Mouse (Mus musculus) G1E (cell line): ENCODE measurements around the gene Exd2. TPM values are rescaled to one million over a fixed set of nuclear protein-coding genes. Genes with fewer than 3 reads are reported as not detected.
A peak's percentile ranks its signal among the peaks of the same experiment; 100 is the strongest.

ENCODE experiments used
- ATAC-seq: 2 replicates; pipeline ENCODE4 v1.8.0; 2016; ENCODE audit warnings: mild to moderate bottlenecking; ENCODE audit not compliant: insufficient number of reproducible peaks, poor library complexity, low FRiP score, severe bottlenecking; ENCODE audit errors: extremely low read depth
- DNase-seq: peaks from one replicate; pipeline ENCODE4 v3.0.0; 2012; ENCODE audit warnings: low spot score
- H3K27me3 ChIP-seq: 2 replicates; pipeline ENCODE4 v1.6.1; 2012; ENCODE audit warnings: mild to moderate bottlenecking, low read length, inconsistent platforms; ENCODE audit not compliant: insufficient read depth
- H3K36me3 ChIP-seq: replicated peaks from 2 replicates; pipeline ENCODE3; 2012; ENCODE audit warnings: mild to moderate bottlenecking, inconsistent platforms
- H3K4me1 ChIP-seq: 2 replicates; pipeline ENCODE4 v1.6.1; 2012; ENCODE audit warnings: low read depth, low read length, inconsistent platforms, mixed read lengths; ENCODE audit not compliant: insufficient read depth
- H3K4me3 ChIP-seq: 2 replicates; pipeline ENCODE4 v1.5.1; 2012; ENCODE audit warnings: low read depth, mild to moderate bottlenecking, inconsistent platforms, low read length, moderate library complexity, mixed read lengths
- H3K9me3 ChIP-seq: replicated peaks from 2 replicates; pipeline ENCODE4 v1.6.1; 2012; ENCODE audit warnings: inconsistent platforms
- CTCF ChIP-seq: IDR thresholded peaks from 2 replicates; pipeline ENCODE4 v1.5.1; 2012; ENCODE audit warnings: low read depth, low read length, inconsistent platforms, mixed read lengths
- GATA1 ChIP-seq: IDR thresholded peaks from 2 replicates; pipeline ENCODE4 v1.6.1; 2012; ENCODE audit warnings: borderline replicate concordance, low read length, inconsistent platforms, mixed read lengths
- GATA2 ChIP-seq: IDR thresholded peaks from 2 replicates; pipeline ENCODE4 v1.6.1; 2012; ENCODE audit warnings: low read depth, low read length, inconsistent platforms, borderline replicate concordance
- POLR2AphosphoS5 ChIP-seq: IDR thresholded peaks from 2 replicates; pipeline ENCODE4 v1.6.1; 2012; ENCODE audit warnings: low read depth, low read length, inconsistent platforms; ENCODE audit not compliant: insufficient replicate concordance
- TAL1 ChIP-seq: conservative IDR thresholded peaks from 2 replicates; pipeline ENCODE4 v1.6.1; 2012; ENCODE audit warnings: low read depth, low read length, inconsistent platforms, mixed read lengths
- polyA plus RNA-seq: library from polyadenylated mRNA; stranded (reverse); fragments of >175 nt; gene quantifications from 2 replicates; pipeline ENCODE4 v1.2.3, GENCODE M21; 2012
- total RNA-seq, 2 experiments: library from RNA; stranded (forward) in 1 of 2; stranded (reverse) in 1 of 2; fragments of 200-1000 nt in 1 of 2; fragments of >200 nt in 1 of 2; fragmentation: Nextera tagmentation in 1 of 2; gene quantifications; 2 replicates each; pipeline ENCODE4 v1.2.3; 2014 to 2017

Exd2 gene
- total and polyA plus RNA-seq, 3 experiments = 5.9 to 33.0 (median 21.4) TPM

GRCm38 (mm10) chr12:80435887-80436286 is 27.0 kb upstream of the Exd2 start:
- ATAC-seq (no peak), DNase-seq (peak; percentile 52)
- peak overlapping the region; percentile 86 for H3K4me3 ChIP-seq
- TF ChIP-seq GATA2 = no peak
- peaks cover 26% of the 10 kb centered on the region for H3K36me3 ChIP-seq
- H3K4me1 ChIP-seq = peaks cover 27% of the 10 kb centered on the region
- no peaks in the 10 kb centered on the region for H3K9me3 ChIP-seq
- H3K27me3 ChIP-seq = peaks cover 3% of the 10 kb centered on the region

- Histone ChIP-seq H3K4me3 (peak within 1 kb of the TSS; percentile 86), H3K36me3 (peaks cover 20% of the 10 kb centered on the region), H3K27me3 (peaks cover 3% of the 10 kb centered on the region), H3K4me1 (peaks cover 27% of the 10 kb centered on the region), H3K9me3 (no peaks in the 10 kb centered on the region)
- TF ChIP-seq CTCF = no peak
- TF ChIP-seq GATA1 = no peak
- TF ChIP-seq GATA2 = no peak
- TF ChIP-seq POLR2AphosphoS5 = no peak
- TF ChIP-seq TAL1 = no peak
- DNase-seq = peak; percentile 95
- ATAC-seq = peak; percentile 47
These were observed 26.4 kb upstream of the Exd2 start, which contains the start of gene Dcaf5 for GRCm38 (mm10) chr12:80436336-80436976. Dcaf5 (minus strand) TSS chr12:80436601.

GRCm38 (mm10) chr12:80437051-80437675 is 25.7 kb upstream of the Exd2 start:
- no peak for ATAC-seq
- Histone ChIP-seq H3K4me1 (peaks cover 27% of the 10 kb centered on the region), H3K4me3 (peak overlapping the region; percentile 86), H3K36me3 (peaks cover 13% of the 10 kb centered on the region), H3K27me3 (peaks cover 6% of the 10 kb centered on the region), H3K9me3 (no peaks in the 10 kb centered on the region)
- TF ChIP-seq POLR2AphosphoS5 (no peak), CTCF (no peak), GATA2 (no peak), GATA1 (no peak), TAL1 (no peak)
- no peak for DNase-seq

GRCm38 (mm10) chr12:80440957-80441356 is 21.9 kb upstream of the Exd2 start:
- Histone ChIP-seq H3K4me3 (no peak overlapping the region), H3K9me3 (no peaks in the 10 kb centered on the region), H3K27me3 (peaks cover 19% of the 10 kb centered on the region), H3K4me1 (peaks cover 11% of the 10 kb centered on the region), H3K36me3 (no peaks in the 10 kb centered on the region)
- DNase-seq (no peak), ATAC-seq (no peak)
- TF ChIP-seq GATA2 (no peak), POLR2AphosphoS5 (no peak), CTCF (0 out of 2 replicates have a peak, but pooled peaks have one; percentile 16), TAL1 (no peak), GATA1 (no peak)

GRCm38 (mm10) chr12:80444525-80445109 is 18.3 kb upstream of the Exd2 start:
- DNase-seq (no peak), ATAC-seq (no peak)
- H3K4me1 ChIP-seq = no peaks in the 10 kb centered on the region
- H3K9me3 ChIP-seq = no peaks in the 10 kb centered on the region
- no peaks in the 10 kb centered on the region for H3K36me3 ChIP-seq
- no peak overlapping the region for H3K4me3 ChIP-seq
- H3K27me3 ChIP-seq = peaks cover 29% of the 10 kb centered on the region
- no peak for TF ChIP-seq POLR2AphosphoS5
- TF ChIP-seq GATA1 = no peak
- TF ChIP-seq CTCF = no peak
- no peak for TF ChIP-seq TAL1

- TF ChIP-seq CTCF (no peak), GATA2 (no peak), GATA1 (no peak), POLR2AphosphoS5 (no peak), TAL1 (no peak)
- H3K4me1 ChIP-seq = no peaks in the 10 kb centered on the region
- no peak for ATAC-seq
- no peaks in the 10 kb centered on the region for H3K36me3 ChIP-seq
- peaks cover 27% of the 10 kb centered on the region for H3K27me3 ChIP-seq
- no peak for DNase-seq
- no peaks in the 10 kb centered on the region for H3K9me3 ChIP-seq
- no peak overlapping the region for H3K4me3 ChIP-seq
These were observed 9.4 kb upstream of the Exd2 start for GRCm38 (mm10) chr12:80453506-80453905.
